Mouse (Mus musculus): ENCODE results near the gene Snd1.
"Not testable (repeated sequence)": the region's sequence is repeated elsewhere in the genome, so short reads cannot be mapped to it uniquely, and the experiment has no call there.

Snd1 gene

GRCm38 (mm10) chr6:28890426-28890825, 415.5 kb downstream of the Snd1 start:
- DNase-seq (ENCODE audit: low read depth in 2 of 2, low spot score in 2 of 2), result no peak

GRCm38 (mm10) chr6:28891480-28891879, 416.5 kb downstream of the Snd1 start:
- DNase-seq (ENCODE audit: low read depth in 2 of 2, low spot score in 2 of 2), result no peak

GRCm38 (mm10) chr6:28895004-28895515, 420.1 kb downstream of the Snd1 start:
- DNase-seq (ENCODE audit: low read depth in 2 of 2, low spot score in 2 of 2), result no peak

GRCm38 (mm10) chr6:28895726-28896125, 420.8 kb downstream of the Snd1 start:
- DNase-seq (ENCODE audit: low read depth in 2 of 2, low spot score in 2 of 2), result no peak

- DNase-seq (ENCODE audit: low read depth in 2 of 2, low spot score in 2 of 2), result no peak
These were observed 421.9 kb downstream of the Snd1 start for GRCm38 (mm10) chr6:28896762-28897320.

GRCm38 (mm10) chr6:28897326-28898085, 422.6 kb downstream of the Snd1 start:
- no peak for DNase-seq (ENCODE audit: low read depth in 2 of 2, low spot score in 2 of 2)

- peak in 1 of 2 experiments; percentile 25 for DNase-seq (ENCODE audit: low read depth in 2 of 2, low spot score in 2 of 2)
These were observed 423.9 kb downstream of the Snd1 start for GRCm38 (mm10) chr6:28898836-28899235.

GRCm38 (mm10) chr6:28902573-28902972, 427.6 kb downstream of the Snd1 start:
- no peak for DNase-seq (ENCODE audit: low read depth in 2 of 2, low spot score in 2 of 2)

GRCm38 (mm10) chr6:28904417-28904816, 429.5 kb downstream of the Snd1 start:
- DNase-seq (ENCODE audit: low read depth in 2 of 2, low spot score in 2 of 2), result no peak

GRCm38 (mm10) chr6:28905301-28905700, 430.4 kb downstream of the Snd1 start:
- DNase-seq (ENCODE audit: low read depth in 2 of 2, low spot score in 2 of 2), result no peak

GRCm38 (mm10) chr6:28909866-28910265, 434.9 kb downstream of the Snd1 start:
- no peak for DNase-seq (ENCODE audit: low read depth in 2 of 2, low spot score in 2 of 2)

- no peak for DNase-seq (ENCODE audit: low read depth in 2 of 2, low spot score in 2 of 2)
These were observed 440.0 kb downstream of the Snd1 start for GRCm38 (mm10) chr6:28914981-28915380.

GRCm38 (mm10) chr6:28916630-28917029, 441.7 kb downstream of the Snd1 start:
- no peak for DNase-seq (ENCODE audit: low read depth in 2 of 2, low spot score in 2 of 2)

GRCm38 (mm10) chr6:28919346-28919745, 444.4 kb downstream of the Snd1 start:
- no peak for DNase-seq (ENCODE audit: low read depth in 2 of 2, low spot score in 2 of 2)

GRCm38 (mm10) chr6:28922371-28922770, 447.4 kb downstream of the Snd1 start:
- DNase-seq (ENCODE audit: low read depth in 2 of 2, low spot score in 2 of 2), result no peak

- no peak for DNase-seq (ENCODE audit: low read depth in 2 of 2, low spot score in 2 of 2)
These were observed 448.3 kb downstream of the Snd1 start for GRCm38 (mm10) chr6:28923091-28923824.

GRCm38 (mm10) chr6:28923837-28924236, 448.9 kb downstream of the Snd1 start:
- DNase-seq (ENCODE audit: low read depth in 2 of 2, low spot score in 2 of 2), result no peak

- DNase-seq (ENCODE audit: low read depth in 2 of 2, low spot score in 2 of 2), result not testable (repeated sequence)
These were observed 453.0 kb downstream of the Snd1 start for GRCm38 (mm10) chr6:28927987-28928386.

GRCm38 (mm10) chr6:28929169-28929803, 454.3 kb downstream of the Snd1 start:
- DNase-seq (ENCODE audit: low read depth in 2 of 2, low spot score in 2 of 2), result peak in 1 of 2 experiments; percentile 31

GRCm38 (mm10) chr6:28931234-28931633, 456.3 kb downstream of the Snd1 start:
- DNase-seq (ENCODE audit: low read depth in 2 of 2, low spot score in 2 of 2), result no peak

- no peak for DNase-seq (ENCODE audit: low read depth in 2 of 2, low spot score in 2 of 2)
These were observed 456.8 kb downstream of the Snd1 start for GRCm38 (mm10) chr6:28931636-28932327.
